Mouse (Mus musculus): ENCODE data around the gene Gm47969. TPM values are rescaled to one million over a fixed set of nuclear protein-coding genes. Genes with fewer than 3 reads are reported as not detected.

Gene Gm47969
- not detected for polyA plus RNA-seq (2015; fragmentation: Illumina TruSeq; extraction: RNeasy Lipid Tissue Mini Kit (QIAGEN cat#74804); ENCODE audit: insufficient read depth, low read depth, low replicate concordance)

DNA sequence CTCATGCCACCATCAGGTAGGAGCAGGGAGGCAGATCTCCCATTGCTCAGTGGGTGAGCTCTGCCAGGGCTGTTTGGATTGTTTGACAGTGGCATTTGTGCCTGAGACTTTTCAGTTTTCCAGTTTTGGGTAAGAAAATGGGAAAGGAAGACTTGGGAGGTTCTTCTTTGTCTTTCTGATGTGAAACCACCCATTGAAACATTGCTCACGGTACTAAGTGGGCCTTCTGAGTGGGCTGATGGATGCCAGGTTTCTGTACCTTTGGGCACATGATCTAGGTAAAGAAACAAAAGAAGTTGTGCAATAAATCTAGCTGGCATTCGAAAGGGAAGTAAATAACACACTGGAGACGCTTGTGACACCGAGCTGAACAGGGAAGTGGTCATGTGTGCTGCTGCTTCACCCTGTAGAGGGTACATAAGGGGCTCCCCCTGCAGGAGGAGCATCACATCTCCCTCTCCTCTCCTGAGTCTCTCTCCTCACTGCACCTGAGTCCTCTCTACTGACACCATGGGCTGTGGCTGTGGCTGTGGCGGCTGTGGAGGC, at the start of gene Gm47969:
Gene Gm47969, plus strand, starts transcription at position 51 of the 546 bp plus-strand sequence.

DNA sequence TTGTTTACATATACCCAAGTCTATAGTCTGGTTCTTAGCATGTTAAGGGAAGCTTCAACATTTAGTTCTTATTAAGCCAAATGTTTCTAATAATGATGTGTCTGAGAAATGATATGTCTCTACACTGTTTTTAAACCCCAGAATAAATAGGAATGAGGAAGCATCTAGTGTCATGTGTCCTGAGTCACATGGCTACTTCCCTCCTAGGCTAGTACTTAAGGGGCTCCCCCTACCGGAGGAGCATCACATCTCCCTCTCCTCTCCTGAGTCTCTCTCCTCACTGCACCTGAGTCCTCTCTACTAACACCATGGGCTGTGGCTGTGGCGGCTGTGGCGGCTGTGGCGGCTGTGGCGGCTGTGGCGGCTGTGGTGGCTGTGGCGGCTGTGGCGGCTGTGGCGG, 44.4 kb upstream of the Gm47969 start, which contains the start of gene Gm47959:
Gene Gm47959, plus strand, starts transcription at position 243 of the 400 bp plus-strand sequence.

DNA sequence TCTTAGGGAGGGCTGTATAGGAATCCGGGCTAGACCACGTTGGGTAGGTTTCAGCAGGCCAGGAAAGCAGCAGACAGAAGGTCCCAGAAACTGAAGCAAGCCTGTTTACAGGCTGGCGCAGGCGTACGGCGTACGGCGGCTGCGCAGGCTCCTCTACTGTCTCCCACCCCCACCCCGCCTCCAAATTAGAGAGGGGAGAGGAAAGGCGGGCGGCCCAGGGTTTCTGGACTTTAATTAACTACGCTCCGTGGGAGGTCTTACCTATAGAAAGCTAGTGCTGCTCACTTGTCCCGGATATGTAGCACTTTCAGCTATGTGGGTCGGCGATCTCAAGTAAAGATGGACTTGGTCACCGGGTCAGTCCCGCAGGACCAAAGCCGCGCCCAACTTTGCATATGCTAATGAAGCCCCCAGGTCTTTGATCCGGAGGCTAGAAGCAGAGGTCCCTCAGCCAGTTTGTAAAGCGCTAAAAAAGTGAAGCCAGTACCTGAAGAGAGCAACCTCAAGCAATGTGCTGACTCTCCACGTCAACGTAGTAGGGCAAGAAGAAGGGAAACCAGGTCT, 6.5 kb upstream of the Gm47969 start, which contains the start of gene Slc19a3:
Gene Slc19a3, minus strand, starts transcription at position 340 of the 564 bp plus-strand sequence.

DNA sequence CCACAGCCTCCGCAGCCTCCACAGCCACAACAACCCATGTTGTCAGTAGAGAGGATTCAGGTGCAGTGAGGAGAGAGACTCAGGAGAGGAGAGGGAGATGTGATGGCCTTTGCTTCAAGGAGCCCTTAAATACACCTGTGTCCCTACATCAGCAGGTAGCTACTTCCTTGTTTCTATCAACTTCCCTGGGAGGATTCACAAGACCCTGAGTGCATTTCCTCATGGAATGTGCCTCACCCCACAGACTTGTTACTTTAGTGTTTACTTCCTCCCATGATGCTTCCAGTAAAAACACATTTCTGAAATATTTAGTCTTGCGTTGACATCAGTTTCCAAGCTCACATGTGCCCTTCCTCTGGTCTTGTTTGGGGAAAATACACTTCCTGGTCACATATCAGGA, 2.4 kb upstream of the Gm47969 start, which contains the start of gene Krtap28-10:
Gene Krtap28-10, minus strand, starts transcription at position 101 of the 400 bp plus-strand sequence.

DNA sequence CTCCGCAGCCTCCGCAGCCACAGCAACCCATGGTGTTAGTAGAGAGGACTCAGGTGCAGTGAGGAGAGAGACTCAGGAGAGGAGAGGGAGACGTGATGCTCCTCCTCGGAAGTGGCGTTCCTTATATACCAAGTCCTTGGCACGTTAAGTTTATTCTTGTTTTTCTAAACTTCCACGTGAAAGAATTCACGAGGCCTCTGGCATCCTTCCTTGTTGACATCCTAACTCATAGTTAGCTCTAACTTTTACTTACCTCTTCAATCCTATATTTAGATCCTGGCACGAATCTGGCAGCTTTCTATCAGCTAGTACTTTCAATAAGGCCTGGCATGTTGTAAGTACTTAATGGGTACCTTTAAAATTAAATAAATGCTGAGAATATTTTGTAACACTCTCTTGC, 14.5 kb downstream of the Gm47969 start, which contains the start of gene A030005K14Rik:
Gene A030005K14Rik, minus strand, starts transcription at position 101 of the 400 bp plus-strand sequence.

DNA sequence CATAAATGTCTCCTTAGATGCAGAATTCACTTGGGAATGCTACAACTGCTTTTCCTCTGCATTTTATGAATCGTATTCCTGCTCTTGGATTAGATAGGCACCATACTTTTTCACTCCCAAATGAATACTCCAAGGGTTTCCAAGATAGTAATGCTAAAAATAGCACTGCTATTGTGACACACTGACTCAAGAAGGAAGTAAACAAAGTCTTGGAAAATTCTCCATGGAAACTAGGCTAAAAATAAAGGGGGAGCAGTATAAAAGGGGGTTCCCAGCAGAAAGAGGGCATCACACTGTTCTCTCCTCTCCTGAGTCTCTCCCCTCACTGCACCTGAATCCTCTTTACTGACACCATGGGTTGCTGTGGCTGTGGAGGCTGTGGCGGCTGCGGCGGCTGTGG, 15.9 kb downstream of the Gm47969 start, which contains the start of gene Krtap28-13:
Gene Krtap28-13, plus strand, starts transcription at position 288 of the 400 bp plus-strand sequence.

Other genes with a start within 250 kb of the Gm47969 start
- gene Agfg1, start 205.4 kb upstream of the Gm47969 start, polyA plus RNA-seq (2015; fragmentation: Illumina TruSeq; extraction: RNeasy Lipid Tissue Mini Kit (QIAGEN cat#74804); ENCODE audit: insufficient read depth, low read depth, low replicate concordance): 3.6 TPM
- gene A030005L19Rik, start 131.6 kb upstream of the Gm47969 start, polyA plus RNA-seq (2015; fragmentation: Illumina TruSeq; extraction: RNeasy Lipid Tissue Mini Kit (QIAGEN cat#74804); ENCODE audit: insufficient read depth, low read depth, low replicate concordance): not detected
- gene A030014E15Rik, start 120.0 kb upstream of the Gm47969 start, polyA plus RNA-seq (2015; fragmentation: Illumina TruSeq; extraction: RNeasy Lipid Tissue Mini Kit (QIAGEN cat#74804); ENCODE audit: insufficient read depth, low read depth, low replicate concordance): not detected
- gene Gm6217, start 113.5 kb upstream of the Gm47969 start, polyA plus RNA-seq (2015; fragmentation: Illumina TruSeq; extraction: RNeasy Lipid Tissue Mini Kit (QIAGEN cat#74804); ENCODE audit: insufficient read depth, low read depth, low replicate concordance): not detected
- not detected for gene A030003K21Rik, start 101.5 kb upstream of the Gm47969 start, polyA plus RNA-seq (2015; fragmentation: Illumina TruSeq; extraction: RNeasy Lipid Tissue Mini Kit (QIAGEN cat#74804); ENCODE audit: insufficient read depth, low read depth, low replicate concordance)
- gene Gm7544, start 88.9 kb upstream of the Gm47969 start, polyA plus RNA-seq (2015; fragmentation: Illumina TruSeq; extraction: RNeasy Lipid Tissue Mini Kit (QIAGEN cat#74804); ENCODE audit: insufficient read depth, low read depth, low replicate concordance): not detected
- gene Gm47955, start 84.6 kb upstream of the Gm47969 start, polyA plus RNA-seq (2015; fragmentation: Illumina TruSeq; extraction: RNeasy Lipid Tissue Mini Kit (QIAGEN cat#74804); ENCODE audit: insufficient read depth, low read depth, low replicate concordance): not detected
- gene Gm47959, start 44.4 kb upstream of the Gm47969 start, polyA plus RNA-seq (2015; fragmentation: Illumina TruSeq; extraction: RNeasy Lipid Tissue Mini Kit (QIAGEN cat#74804); ENCODE audit: insufficient read depth, low read depth, low replicate concordance): not detected
- gene Slc19a3, start 6.5 kb upstream of the Gm47969 start, polyA plus RNA-seq (2015; fragmentation: Illumina TruSeq; extraction: RNeasy Lipid Tissue Mini Kit (QIAGEN cat#74804); ENCODE audit: insufficient read depth, low read depth, low replicate concordance): not detected
- not detected for gene Krtap28-10, start 2.5 kb upstream of the Gm47969 start, polyA plus RNA-seq (2015; fragmentation: Illumina TruSeq; extraction: RNeasy Lipid Tissue Mini Kit (QIAGEN cat#74804); ENCODE audit: insufficient read depth, low read depth, low replicate concordance)
- gene A030005K14Rik, start 14.4 kb downstream of the Gm47969 start, polyA plus RNA-seq (2015; fragmentation: Illumina TruSeq; extraction: RNeasy Lipid Tissue Mini Kit (QIAGEN cat#74804); ENCODE audit: insufficient read depth, low read depth, low replicate concordance): not detected
- not detected for gene Krtap28-13, start 16.0 kb downstream of the Gm47969 start, polyA plus RNA-seq (2015; fragmentation: Illumina TruSeq; extraction: RNeasy Lipid Tissue Mini Kit (QIAGEN cat#74804); ENCODE audit: insufficient read depth, low read depth, low replicate concordance)
- gene Ccl20, start 71.8 kb downstream of the Gm47969 start, polyA plus RNA-seq (2015; fragmentation: Illumina TruSeq; extraction: RNeasy Lipid Tissue Mini Kit (QIAGEN cat#74804); ENCODE audit: insufficient read depth, low read depth, low replicate concordance): not detected
- gene Daw1, start 114.8 kb downstream of the Gm47969 start, polyA plus RNA-seq (2015; fragmentation: Illumina TruSeq; extraction: RNeasy Lipid Tissue Mini Kit (QIAGEN cat#74804); ENCODE audit: insufficient read depth, low read depth, low replicate concordance): not detected

All from pancreas, adult 10 weeks (tissue).